Mouse (Mus musculus) neutrophil, adult 83 days (primary cell): ENCODE measurements around the gene Grin2d. TPM values are rescaled to one million over a fixed set of nuclear protein-coding genes. Genes with fewer than 3 reads are reported as not detected.

Source experiments
- total RNA-seq, 2 experiments: library from RNA; stranded (reverse); gene quantifications; one replicate each; pipeline ENCODE4 v1.2.4; 2023

Gene Grin2d
- under 1 TPM; 0.15 to 0.22 TPM for total RNA-seq

DNA sequence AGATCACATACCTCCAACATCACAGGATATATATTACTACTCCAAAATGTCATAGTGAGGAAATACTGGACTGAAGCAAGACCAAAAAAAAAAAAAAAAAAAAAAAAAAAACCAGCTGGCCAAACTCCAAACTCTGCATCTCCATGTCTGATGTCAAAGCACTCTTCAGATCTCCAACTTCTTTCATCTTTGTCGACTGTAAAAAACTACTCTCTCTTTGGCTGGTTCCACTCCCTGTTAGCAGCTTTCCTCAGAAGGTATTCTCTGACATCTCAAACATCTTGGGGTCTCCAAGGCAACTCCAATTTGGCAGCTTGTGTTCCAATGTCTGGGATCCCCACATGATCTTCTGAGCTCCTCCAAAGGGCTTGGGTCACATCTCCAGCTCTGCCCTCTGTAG, at the start of gene Grin2d:
Gene Grin2d (minus strand): TSS at position 101 of the 400 bp plus-strand sequence.

DNA sequence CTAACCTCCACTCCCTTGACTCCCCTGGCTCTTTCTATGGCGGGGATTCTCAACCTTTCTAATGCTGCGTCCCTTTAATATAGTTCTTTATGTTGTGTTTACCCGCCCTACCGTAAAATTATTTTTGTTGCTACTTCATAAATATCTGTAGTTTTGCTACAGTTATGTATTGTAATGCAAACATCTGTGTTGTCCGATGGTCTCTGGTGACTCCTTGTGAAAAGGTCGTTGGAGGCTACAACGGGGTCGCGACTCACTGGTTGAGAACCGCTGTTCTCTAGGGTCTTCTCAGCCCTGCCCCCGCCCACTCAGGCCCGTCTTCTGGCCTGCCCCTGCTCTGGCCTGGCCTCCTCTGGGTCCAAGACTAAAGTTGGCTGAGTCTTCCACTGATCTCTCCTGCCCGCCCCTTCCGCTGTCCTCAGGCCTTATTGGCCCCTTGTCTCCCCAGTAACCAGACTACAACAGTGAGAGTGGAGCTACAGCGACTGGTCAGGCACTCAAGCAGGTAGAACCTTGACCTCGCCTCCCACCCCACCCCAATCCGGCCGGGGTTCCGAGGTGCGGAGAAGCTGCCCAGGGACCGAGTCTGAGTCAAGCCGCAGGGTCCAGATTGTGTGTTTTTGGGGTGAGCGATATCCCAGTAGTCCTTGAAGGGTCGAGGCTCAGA, 45.7 kb upstream of the Grin2d start, which contains the start of gene Ccdc114:
Gene Ccdc114 (plus strand): TSS at position 311 of the 667 bp plus-strand sequence.

DNA sequence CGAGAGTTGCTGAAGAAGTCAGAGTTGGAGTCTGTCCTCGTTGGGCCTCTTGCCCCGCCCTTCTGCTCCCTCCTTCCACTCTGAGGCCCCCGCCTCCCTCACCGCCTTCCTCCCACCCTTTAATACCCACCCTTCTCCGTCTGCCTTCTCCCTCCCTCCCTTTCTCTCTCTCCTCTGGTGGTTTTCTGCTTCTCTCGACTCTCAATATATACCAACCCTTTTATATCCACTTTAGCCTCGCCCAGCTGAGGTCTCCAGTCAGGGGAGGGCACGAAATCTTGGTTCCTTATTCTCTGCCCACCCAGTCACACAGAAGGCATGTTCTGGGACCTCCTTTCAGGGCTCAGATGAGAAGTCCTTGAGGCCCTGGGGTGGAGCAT, 43.1 kb upstream of the Grin2d start, which contains the start of gene Emp3:
Gene Emp3 (minus strand): TSS at position 163 of the 380 bp plus-strand sequence.

DNA sequence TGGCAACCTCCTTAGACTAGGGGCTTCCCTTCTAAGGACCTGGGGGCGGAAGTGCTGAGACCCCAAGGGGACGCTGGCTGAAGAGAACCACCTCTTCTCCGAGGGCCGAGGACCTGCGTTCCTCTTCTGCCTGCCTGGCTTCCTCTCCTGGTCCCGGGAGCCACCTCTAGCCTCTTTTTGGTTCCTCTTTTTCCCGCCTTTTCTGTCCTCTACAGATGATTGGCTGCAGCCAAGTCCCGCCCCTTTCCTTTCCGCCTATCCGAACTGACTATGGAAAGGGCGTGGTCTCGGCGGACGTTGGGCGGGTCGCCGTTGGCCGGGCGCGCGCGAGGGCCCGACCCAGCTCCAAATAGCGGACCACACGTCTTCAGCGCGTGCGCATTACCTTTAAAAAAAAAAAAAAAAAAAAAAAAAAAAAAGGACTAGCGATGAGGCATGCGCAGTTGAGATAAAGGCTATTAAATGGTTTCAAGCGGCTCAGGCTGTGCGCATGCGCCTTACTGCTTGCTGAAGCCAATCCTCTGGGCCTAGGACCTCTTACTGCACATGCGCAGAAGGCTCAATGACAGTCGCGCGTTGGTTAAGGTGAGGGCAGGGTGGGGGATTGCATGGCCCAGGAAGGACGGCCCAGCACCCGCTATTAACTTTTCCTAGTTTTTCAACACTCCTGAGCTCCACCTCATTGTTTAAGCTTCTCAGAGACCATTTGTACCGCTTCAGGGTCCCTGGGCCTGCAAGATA, 18.5 kb upstream of the Grin2d start, which contains the start of the genes Syngr4 and Tmem143:
Gene Syngr4 (minus strand): TSS at position 198 of the 741 bp plus-strand sequence.
Gene Tmem143 (plus strand): TSS at position 425 of the 741 bp plus-strand sequence.

DNA sequence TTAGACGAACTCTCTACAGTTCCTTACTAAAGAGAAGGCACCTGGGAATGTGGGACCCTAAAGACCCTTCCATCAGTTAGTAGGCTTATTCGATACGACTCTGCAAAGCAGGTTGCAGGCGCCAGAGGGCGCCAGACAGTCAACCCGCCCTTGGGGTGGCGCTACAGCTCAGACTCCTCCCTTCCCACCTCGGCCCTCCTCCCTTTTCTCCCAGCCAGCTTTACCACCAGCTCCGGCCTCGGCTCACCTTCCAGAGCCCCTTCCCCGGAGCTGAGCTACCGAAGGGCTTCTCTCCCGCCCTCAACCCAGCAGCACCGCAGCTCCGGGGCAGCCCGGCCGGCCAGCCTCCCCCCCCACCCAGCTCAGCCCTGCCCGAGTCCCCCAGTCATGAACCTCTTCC, 5.6 kb downstream of the Grin2d start, which contains the start of gene Kdelr1:
Gene Kdelr1 (plus strand): TSS at position 149 of the 400 bp plus-strand sequence.

DNA sequence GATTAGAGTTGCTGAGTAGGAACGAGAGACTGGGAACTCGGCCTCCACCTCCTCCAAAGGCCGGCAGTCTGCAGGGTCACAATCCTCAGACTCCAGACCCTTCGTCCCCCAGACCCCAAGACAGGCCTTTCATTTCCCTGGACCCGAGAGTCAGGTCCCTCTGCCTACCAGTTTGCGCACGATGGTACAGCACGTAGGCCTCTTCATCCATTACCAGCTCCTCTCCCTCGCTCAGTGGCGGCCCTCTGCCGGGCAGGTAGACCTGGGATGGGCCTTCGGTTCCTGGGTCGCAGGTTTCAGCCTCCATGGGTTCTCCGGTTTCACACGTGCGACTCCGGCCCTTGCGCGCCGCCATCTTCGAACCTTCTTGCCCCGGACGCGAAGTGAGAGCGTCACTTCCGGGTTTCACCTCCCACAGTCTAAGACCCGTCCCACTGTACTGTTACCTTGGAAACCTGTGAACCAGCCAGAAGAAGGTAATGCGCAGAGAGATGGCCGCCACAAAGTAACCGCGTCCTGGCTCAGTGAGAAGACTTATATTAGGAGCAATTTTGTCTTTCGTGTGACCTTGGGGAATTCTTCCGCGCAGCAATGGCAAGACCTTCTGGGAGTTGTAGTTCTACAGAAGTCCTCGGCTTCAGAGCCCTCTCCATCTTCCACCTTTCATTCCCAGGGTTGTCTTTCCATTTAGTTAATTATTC, 47.6 kb downstream of the Grin2d start, which contains the start of gene Grwd1:
Gene Grwd1 (minus strand): TSS at position 518 of the 701 bp plus-strand sequence.

DNA sequence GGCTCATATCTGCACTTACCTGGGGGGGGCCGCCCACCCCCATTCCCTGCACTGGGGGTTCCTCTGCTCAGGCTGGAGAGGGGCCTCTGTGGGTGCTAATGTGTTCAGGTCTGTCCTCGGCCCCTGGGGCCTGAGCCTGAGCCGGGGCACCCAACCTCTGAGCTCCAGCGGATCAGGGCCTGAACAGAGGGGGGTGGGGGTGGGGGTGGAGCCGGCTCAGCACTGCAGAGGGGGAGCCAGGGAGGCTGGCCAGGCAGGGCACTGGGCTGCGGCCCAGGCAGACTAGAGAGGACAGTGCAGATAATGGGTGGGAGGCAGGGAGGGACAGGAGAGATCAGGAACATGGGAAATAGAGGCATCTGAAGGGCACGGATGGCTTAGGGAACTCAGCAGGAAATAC, 53.6 kb downstream of the Grin2d start, which contains the start of gene Kcnj14:
Gene Kcnj14 (minus strand): TSS at position 185 of the 400 bp plus-strand sequence.

DNA sequence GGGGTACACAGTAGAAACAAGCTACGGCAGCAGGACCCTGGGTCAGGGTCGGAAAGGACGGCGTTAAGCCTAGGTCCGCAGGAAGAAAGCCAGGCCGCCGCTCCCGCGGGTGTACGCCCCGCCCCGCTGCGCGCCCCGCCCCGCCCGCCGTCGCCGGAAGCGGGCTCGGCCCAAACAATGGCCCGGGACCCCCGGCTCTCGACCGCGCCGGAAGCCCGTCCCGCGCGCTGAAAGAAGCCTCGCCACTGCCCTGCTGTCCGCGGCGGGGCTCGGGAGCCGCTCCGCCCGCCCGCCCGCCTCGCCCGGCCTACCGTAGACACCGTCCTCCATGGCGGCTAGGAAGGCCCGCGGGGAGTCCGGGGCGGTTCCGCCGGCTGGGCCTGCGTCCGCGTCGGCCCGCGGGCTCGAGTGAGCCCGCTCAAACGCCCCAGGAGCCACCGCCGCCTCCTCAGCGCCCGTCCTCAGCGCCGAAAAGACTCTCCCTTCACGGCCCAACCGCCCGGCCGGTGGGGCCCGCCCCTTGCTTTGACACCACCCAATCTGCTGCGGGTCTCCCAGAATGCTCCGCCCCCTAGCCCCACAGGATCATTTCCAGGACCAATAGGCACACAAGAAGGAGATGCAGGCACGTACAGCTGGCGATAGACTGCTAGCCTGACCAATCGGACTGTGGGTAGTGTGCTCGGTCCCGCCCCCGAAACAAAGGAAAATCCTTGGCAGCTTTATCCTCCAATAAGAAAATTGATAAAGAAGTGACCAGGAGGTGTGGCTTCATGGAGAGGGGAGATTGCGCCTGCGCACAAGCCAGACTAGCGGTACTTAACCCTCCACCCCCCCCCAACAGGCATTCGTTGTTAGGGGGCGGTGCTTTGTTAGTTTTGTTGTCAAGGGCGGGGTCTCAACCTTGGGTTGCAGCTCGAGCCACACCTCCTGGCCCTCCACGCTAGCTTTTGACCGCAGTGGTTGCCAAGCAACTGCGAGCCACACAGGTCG, 64.1 kb downstream of the Grin2d start, which contains the start of gene Cyth2:
Gene Cyth2 (minus strand): TSS at position 795 of the 993 bp plus-strand sequence.

DNA sequence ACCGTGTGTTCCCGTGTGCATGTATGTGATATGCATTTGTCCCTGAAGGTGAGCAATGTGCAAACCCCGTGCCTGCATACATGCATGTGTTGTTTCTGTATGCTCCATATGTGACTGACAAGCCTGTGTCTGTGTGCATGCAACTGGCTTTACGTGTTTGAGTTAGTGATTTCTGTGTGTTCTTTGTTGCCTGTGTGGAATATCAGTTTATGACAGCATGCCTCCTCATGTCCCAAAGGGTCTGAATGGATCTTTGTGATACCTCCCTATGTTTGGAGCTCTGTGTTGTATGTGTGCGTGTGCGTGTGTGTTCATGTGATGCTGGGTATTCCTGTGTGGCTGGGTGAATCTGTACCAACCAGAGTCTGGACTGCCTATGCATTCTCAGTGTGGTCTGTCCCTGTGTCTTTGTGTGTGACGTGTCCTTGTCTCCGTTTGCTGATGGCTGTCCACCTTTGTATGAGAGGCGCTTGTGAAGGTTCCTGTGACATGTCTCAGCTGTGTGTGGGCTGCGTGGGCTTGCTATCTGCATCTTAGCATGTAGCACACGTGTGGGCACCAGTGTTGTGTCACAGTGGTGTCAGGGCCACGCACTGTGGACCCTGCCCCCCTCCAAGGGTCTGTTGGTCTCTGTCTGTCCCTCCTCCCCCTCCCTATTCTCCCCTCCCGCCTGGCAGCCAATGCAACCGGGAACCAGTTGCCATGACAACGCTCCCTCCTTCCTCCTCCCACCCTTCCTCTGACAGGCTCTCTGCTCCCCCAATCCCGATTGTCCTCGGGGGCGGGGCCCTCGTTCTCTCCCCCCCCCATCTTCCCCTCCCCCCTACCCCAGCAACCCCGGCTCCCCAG, 93.4 kb downstream of the Grin2d start, which contains the start of gene Sult2b1:
Gene Sult2b1 (minus strand): TSS at position 146 of the 849 bp plus-strand sequence.

DNA sequence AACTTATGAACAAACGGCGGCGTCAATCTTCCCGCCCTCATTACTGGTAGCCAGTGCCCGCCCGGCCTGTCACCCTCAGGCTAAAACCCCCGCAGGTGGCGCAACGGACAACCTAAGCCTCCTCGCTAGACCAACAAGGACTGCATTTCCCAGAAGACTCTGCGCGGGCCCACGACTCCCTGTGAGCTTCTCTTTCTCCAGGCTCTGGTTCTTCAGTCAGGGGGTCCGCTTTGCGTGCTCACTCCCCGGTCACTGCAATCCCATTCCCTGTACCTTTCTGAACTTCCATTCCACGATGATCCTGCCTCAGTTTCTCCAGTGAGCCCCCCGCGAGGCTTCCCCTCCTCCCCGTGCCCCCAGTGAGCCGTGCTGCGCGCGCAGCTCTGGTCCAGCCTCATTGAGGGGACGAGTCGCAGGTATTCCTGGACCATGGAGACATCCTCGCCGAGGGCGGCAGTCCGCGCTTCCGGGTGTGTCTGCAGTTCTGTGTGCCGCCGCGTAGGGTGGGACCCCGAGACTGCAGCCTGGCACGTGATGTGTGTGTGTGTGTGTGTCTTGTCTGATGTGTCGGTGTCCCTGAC, 94.6 kb downstream of the Grin2d start, which contains the start of gene Lmtk3:
Gene Lmtk3 (plus strand): TSS at position 228 of the 581 bp plus-strand sequence.

Other genes with a start within 250 kb of the Grin2d start
- gene Mamstr, start 238.4 kb downstream of the Grin2d start, total RNA-seq = under 1 TPM; 0.13 to 0.73 TPM
- gene Fut2, start 212.0 kb downstream of the Grin2d start, total RNA-seq = not detected
- not detected for gene Ntn5, start 194.4 kb downstream of the Grin2d start, total RNA-seq
- gene Sec1, start 184.0 kb downstream of the Grin2d start, total RNA-seq = under 1 TPM in 1 of 2 experiments, not detected in 1; 0.26 TPM
- gene Car11, start 178.5 kb downstream of the Grin2d start, total RNA-seq = not detected
- 1 to 10 TPM; 5.3 TPM for gene Dbp, start 173.3 kb downstream of the Grin2d start, total RNA-seq
- 100 to 1,000 TPM; 782 to 910 TPM for gene Rpl18, start 162.9 kb downstream of the Grin2d start, total RNA-seq
- 10 to 100 TPM; 39.2 to 41.2 TPM for gene Sphk2, start 160.4 kb downstream of the Grin2d start, total RNA-seq
- under 1 TPM; 0.55 to 0.64 TPM for gene Fam83e, start 157.2 kb downstream of the Grin2d start, total RNA-seq
- not detected for gene Spaca4, start 152.6 kb downstream of the Grin2d start, total RNA-seq
- not detected for gene Lmtk3, start 94.6 kb downstream of the Grin2d start, total RNA-seq
- not detected for gene Sult2b1, start 93.7 kb downstream of the Grin2d start, total RNA-seq
- 10 to 100 TPM; 68.3 to 83.9 TPM for gene Cyth2, start 63.8 kb downstream of the Grin2d start, total RNA-seq
- under 1 TPM; 0.20 to 0.33 TPM for gene Kcnj14, start 53.6 kb downstream of the Grin2d start, total RNA-seq
- gene Grwd1, start 47.4 kb downstream of the Grin2d start, total RNA-seq = 1 to 10 TPM; 5.4 to 5.9 TPM
- 10 to 100 TPM; 65.3 to 69.5 TPM for gene Kdelr1, start 5.6 kb downstream of the Grin2d start, total RNA-seq
- gene Syngr4, start 18.3 kb upstream of the Grin2d start, total RNA-seq = under 1 TPM; 0.82 to 0.85 TPM
- 1 to 10 TPM; 7.0 to 7.5 TPM for gene Tmem143, start 18.6 kb upstream of the Grin2d start, total RNA-seq
- gene Emp3, start 43.0 kb upstream of the Grin2d start, total RNA-seq = 100 to 1,000 TPM; 379 to 407 TPM
- 1 to 10 TPM; 4.8 to 7.6 TPM for gene Ccdc114, start 45.7 kb upstream of the Grin2d start, total RNA-seq
- gene Abcc6, start 151.9 kb upstream of the Grin2d start, total RNA-seq = not detected
- 10 to 100 TPM; 29.1 to 36.7 TPM for gene Nomo1, start 155.3 kb upstream of the Grin2d start, total RNA-seq
- not detected for gene Kcnj11, start 222.4 kb upstream of the Grin2d start, total RNA-seq